Mouse (Mus musculus) CH12.LX (cell line): ENCODE data around the gene Nsun6.

Experiments used
- MAZ ChIP-seq: IDR thresholded peaks from 2 replicates; pipeline ENCODE4 v1.6.1; 2012; ENCODE audit warnings: low read depth, mild to moderate bottlenecking, inconsistent platforms, low read length, improper control_type of control experiment, moderate library complexity
- POLR2A ChIP-seq: IDR thresholded peaks from 2 replicates; pipeline ENCODE4 v1.6.1; 2011; ENCODE audit warnings: low read depth, mild to moderate bottlenecking, improper control_type of control experiment, low read length
- TBP ChIP-seq: conservative IDR thresholded peaks from 2 replicates; pipeline ENCODE4 v1.6.1; 2011; ENCODE audit warnings: low read depth, low read length, improper control_type of control experiment

DNA sequence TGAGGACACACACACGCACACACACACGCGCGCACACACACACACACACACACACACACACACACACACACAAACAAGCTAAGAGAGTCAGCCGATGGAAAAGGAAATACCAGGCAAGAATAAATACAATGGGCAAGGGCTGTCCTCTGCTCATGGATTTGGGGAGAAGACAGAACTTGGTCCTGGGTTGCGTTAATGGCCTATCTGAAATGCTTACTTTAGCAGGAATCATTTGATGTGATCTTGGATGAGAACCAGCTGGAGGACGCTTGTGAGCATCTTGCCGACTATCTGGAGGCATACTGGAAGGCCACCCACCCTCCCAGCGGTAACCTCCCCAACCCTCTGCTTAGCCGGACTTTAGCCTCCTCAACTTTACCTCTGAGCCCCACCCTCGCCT is 70.8 kb downstream of the Nsun6 start:
- TF ChIP-seq TBP (no peak), MAZ (no peak), POLR2A (no peak)
